ENCODE assay signal across 10 mouse cellular contexts in the genomic region with DNA sequence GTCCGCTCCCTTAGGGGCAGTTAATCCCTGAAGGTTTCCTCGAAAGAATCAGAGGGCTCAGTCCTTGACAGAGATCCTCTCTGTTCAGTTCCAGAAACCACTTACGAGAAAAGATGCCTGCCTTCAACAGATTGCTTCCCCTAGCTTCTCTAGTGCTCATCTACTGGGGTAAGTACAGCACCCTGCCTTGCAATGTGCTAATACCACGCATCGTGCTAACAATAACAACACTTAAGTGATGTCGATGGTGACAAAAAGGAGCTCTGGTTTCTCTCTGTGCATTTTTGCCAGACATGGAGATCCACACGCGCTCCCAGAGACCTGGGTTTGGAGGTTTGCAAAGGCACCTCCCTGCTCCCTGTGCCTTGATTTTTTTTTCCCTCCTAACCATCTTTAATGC. TPM values are rescaled to one million over a fixed set of nuclear protein-coding genes. Genes with fewer than 3 reads are reported as not detected.
DNase-seq lines count a peak whose midpoint lies in the region; ATAC-seq and TF ChIP-seq lines count a peak whose summit lies in the region.
"Had no signal": no experiment of that assay in that cellular context is flagged by ENCODE, and none has a peak within 500 bp of the region (broad histone marks: within the 10 kb centered on the region; RNA-seq: fewer than 3 reads in every experiment).

No protein-coding gene starts in this region.

- WGBS in hindbrain, embryonic 12.5 days = 29% methylated on average over 8 of the region's 8 CpGs
- 11% methylated on average over 8 of the region's 8 CpGs for WGBS in midbrain, embryonic 16.5 days

- no peaks in the 10 kb centered on the region for H3K9me3 ChIP-seq in hindbrain, embryonic 12.5 days (replicated peaks)
- no peaks in the 10 kb centered on the region for H3K9me3 ChIP-seq in midbrain, embryonic 16.5 days (replicated peaks; ENCODE audit: control insufficient read depth, low read length, poor library complexity, severe bottlenecking)

- H3K4me1 ChIP-seq in cortical plate, adult 2 months (ENCODE audit: control insufficient read depth, insufficient read depth, low read length) = peaks cover 5% of the 10 kb centered on the region; the same call in 1 of the 2 replicates
- peaks cover 19% of the 10 kb centered on the region for H3K4me1 ChIP-seq in hindbrain, embryonic 12.5 days
- H3K4me1 ChIP-seq in midbrain, embryonic 16.5 days (ENCODE audit: control insufficient read depth, insufficient read depth, low read length) = peaks cover 33% of the 10 kb centered on the region

- H3K36me3 ChIP-seq in hindbrain, embryonic 12.5 days = no peaks in the 10 kb centered on the region
- no peaks in the 10 kb centered on the region for H3K36me3 ChIP-seq in midbrain, embryonic 16.5 days (ENCODE audit: control insufficient read depth, insufficient read depth, low read length)

- H3K4me2 ChIP-seq in hindbrain, embryonic 12.5 days (replicated peaks) = peak overlapping the region; percentile 80
- H3K4me2 ChIP-seq in midbrain, embryonic 16.5 days (ENCODE audit: low read length) = peak overlapping the region; percentile 72

- peak overlapping the region; percentile 61 for H3K9ac ChIP-seq in hindbrain, embryonic 12.5 days
- peak overlapping the region; percentile 83 for H3K9ac ChIP-seq in midbrain, embryonic 16.5 days (ENCODE audit: low read depth, low read length)

- peak; percentile 22 for DNase-seq in layer of hippocampus, adult 11-12 months (ENCODE audit: low spot score)
- no peak for DNase-seq in layer of hippocampus, adult 18-20 months (ENCODE audit: low spot score in 2 of 2)
- no peak for DNase-seq in adrenal gland, adult (ENCODE audit: inconsistent age in 2 of 2, low spot score in 1 of 2)
- DNase-seq in adrenal gland, adult 18-20 months (ENCODE audit: low spot score in 2 of 2) = no peak

- no peak for TF ChIP-seq CTCF in cortical plate, adult 2 months (IDR thresholded peaks at IDR 0.05; ENCODE audit: extremely low read depth, insufficient read depth, low read length)

- H3K27ac ChIP-seq in cortical plate, adult 2 months (ENCODE audit: insufficient read depth, low read length) = peak overlapping the region; percentile 70
- H3K27ac ChIP-seq in hindbrain, embryonic 12.5 days = peak overlapping the region; percentile 77
- peak overlapping the region; percentile 87 for H3K27ac ChIP-seq in midbrain, embryonic 16.5 days (ENCODE audit: low read length)

- H3K4me3 ChIP-seq in cortical plate, adult 2 months (ENCODE audit: insufficient read depth, low read length) = peak overlapping the region; percentile 75
- peak overlapping the region; percentile 52 for H3K4me3 ChIP-seq in hindbrain, embryonic 12.5 days
- peak overlapping the region; percentile 67 for H3K4me3 ChIP-seq in midbrain, embryonic 16.5 days (ENCODE audit: low read depth, low read length)

- peak; percentile 40; the same call in 1 of the 2 replicates for TF ChIP-seq POLR2A in cortical plate, adult 2 months (IDR thresholded peaks at IDR 0.05; ENCODE audit: extremely low read depth, insufficient read depth, low read length)

- no peak for ATAC-seq in hindbrain, embryonic 12.5 days (ENCODE audit: low FRiP score)
- ATAC-seq in midbrain, embryonic 16.5 days = peak; percentile 10; the same call in 1 of the 2 replicates
- ATAC-seq in granulocyte monocyte progenitor cell, adult 5-6 weeks (replicated peaks; ENCODE audit: poor library complexity, severe bottlenecking) = no peak
- ATAC-seq: inflammation-experienced regulatory T-cells, adult 6 months had no signal

- peaks cover 7% of the 10 kb centered on the region for H3K27me3 ChIP-seq in hindbrain, embryonic 12.5 days
- no peaks in the 10 kb centered on the region for H3K27me3 ChIP-seq in midbrain, embryonic 16.5 days (ENCODE audit: control insufficient read depth, insufficient read depth, low read depth, low read length)

RNA-seq across cellular contexts. Expression of gene Scn3b, which starts 0.9 kb away (rescaled TPM):
- 100 to 1,000 TPM; 232 to 260 TPM for total RNA-seq in layer of hippocampus, adult 18-20 months (2021)
- polyA plus RNA-seq in cortical plate, adult 2 months (2012; rRNA removed) = 50.5 and 66.4 TPM in 2 replicates
- 49.9 and 58.2 TPM in 2 replicates for polyA plus RNA-seq in hindbrain, embryonic 12.5 days (2016; fragmentation: Nextera tagmentation; extraction: Ambion mirVana)
- polyA plus RNA-seq in midbrain, embryonic 16.5 days (2015; fragmentation: Nextera tagmentation; extraction: Ambion mirVana) = 188 and 194 TPM in 2 replicates
- 2.6 TPM in 1 of 2 replicates, not detected in the other for total RNA-seq in granulocyte monocyte progenitor cell, adult 5-6 weeks (2014; fragmentation: Nextera tagmentation)
- not detected in 2 replicates for total RNA-seq in granulocyte monocyte progenitor cell, adult 5-6 weeks (2017)
- total RNA-seq in adrenal gland, adult 18-20 months (2021) = 1 to 10 TPM; 5.1 to 6.7 TPM
- total RNA-seq: megakaryocyte-erythroid progenitor cell, adult 5-6 weeks had no signal
- polyA plus RNA-seq: inflammation-experienced regulatory T-cells, adult 6 months had no signal

Comparison
In these comparisons a context has a peak if more than half of its experiments do, and no peak if none do; other contexts are left out.
1. RNA of gene Scn3b, which starts 0.9 kb away (total RNA-seq): 232 to 260 TPM in layer of hippocampus, adult 18-20 months; 5.1 to 6.7 TPM in adrenal gland, adult 18-20 months and 2.6 TPM in granulocyte monocyte progenitor cell, adult 5-6 weeks; every median in the first group is over 10 times any median in the second.
2. Peak in every context shown above with its lines, with median percentiles within 50 percentile points of each other: H3K27ac ChIP-seq and H3K4me3 ChIP-seq.